Comparison of ENCODE assay signal across 8 mouse cellular contexts in the genomic region with DNA sequence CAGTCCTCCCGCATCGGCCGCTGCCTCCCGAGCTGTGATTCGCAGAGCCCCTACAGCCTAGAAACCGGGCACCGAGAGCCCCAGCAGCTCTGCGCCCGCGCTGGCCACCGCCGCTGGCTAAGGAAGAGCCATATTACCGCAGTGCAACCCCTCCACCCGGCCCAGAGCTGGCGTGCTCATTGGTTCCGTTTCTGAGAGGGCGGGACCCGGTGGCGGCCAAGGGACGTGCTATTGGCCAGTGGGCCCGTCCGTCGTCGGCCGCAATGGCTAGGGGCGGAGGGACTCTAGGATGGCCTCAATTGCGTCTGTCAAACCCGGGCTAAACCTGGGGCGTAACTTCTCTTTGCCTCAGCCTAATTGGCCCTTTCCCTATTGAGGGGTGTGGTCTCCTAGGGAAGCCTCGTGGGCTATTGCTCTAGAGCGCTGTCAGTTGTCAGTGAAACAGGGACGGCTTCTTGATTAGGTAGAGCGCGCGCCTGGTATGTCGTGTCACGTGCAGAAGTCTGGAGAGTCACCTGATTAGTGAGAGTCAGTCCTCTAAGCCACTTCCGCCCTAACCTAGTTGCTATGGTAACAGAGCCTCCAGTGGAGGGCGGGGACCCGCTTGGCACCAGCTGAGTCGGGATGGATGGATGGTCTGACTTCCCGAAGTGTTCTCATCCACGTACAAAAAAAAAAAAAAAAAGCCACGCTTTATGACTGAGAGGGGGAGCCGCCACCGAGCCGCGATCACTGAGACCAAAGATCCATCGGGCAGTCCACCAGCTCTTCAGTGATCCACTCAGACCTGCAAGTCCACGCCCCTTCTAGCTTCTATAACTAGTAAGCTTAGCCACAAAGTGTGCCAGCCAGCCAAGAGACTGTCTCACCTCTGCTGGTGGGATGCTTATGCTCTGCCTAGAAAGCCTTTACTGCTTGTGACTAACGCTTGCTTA. TPM values are rescaled to one million over a fixed set of nuclear protein-coding genes. Genes with fewer than 3 reads are reported as not detected.
DNase-seq lines count a peak whose midpoint lies in the region; ATAC-seq lines count a peak whose summit lies in the region.

A gene (minus strand): TSS at position 158 of the 935 bp plus-strand sequence.

- H3K27me3 ChIP-seq in heart, embryonic 14.5 days (ENCODE audit: control insufficient read depth, insufficient read depth, low read length), result no peaks in the 10 kb centered on the region
- H3K27me3 ChIP-seq in liver, embryonic 13.5 days, result 0 out of 2 replicates have a peak, but pooled peaks cover 3% of the 10 kb centered on the region
- H3K27me3 ChIP-seq in stomach, embryonic 16.5 days (ENCODE audit: control insufficient read depth, insufficient read depth, low read length), result no peaks in the 10 kb centered on the region

- peak; percentile 90 for DNase-seq in c-Kit-negative CD71-positive TER-119-positive erythroid progenitor cells, embryonic 14.5 days (ENCODE audit: low read depth, low spot score)
- DNase-seq in fibroblast of lung, adult 2 months (ENCODE audit: low read depth), result peak; percentile 99
- peak; percentile 99 for DNase-seq in kidney, postnatal 14 days
- DNase-seq in liver, embryonic 13.5 days, result peak; percentile 97
- peak; percentile 99 for DNase-seq in neural tube, embryonic 10.5 days (ENCODE audit: extremely low spot score, low spot score)

- H3K4me2 ChIP-seq in heart, embryonic 14.5 days (ENCODE audit: low read length), result peak within 1 kb of the TSS; percentile 82
- peak within 1 kb of the TSS; percentile 94 for H3K4me2 ChIP-seq in liver, embryonic 13.5 days
- H3K4me2 ChIP-seq in stomach, embryonic 16.5 days (ENCODE audit: low read depth, low read length), result peak within 1 kb of the TSS; percentile 83

- H3K9me3 ChIP-seq in heart, embryonic 14.5 days (ENCODE audit: control insufficient read depth, low read length), result no peaks in the 10 kb centered on the region
- H3K9me3 ChIP-seq in liver, embryonic 13.5 days (replicated peaks), result no peaks in the 10 kb centered on the region
- no peaks in the 10 kb centered on the region for H3K9me3 ChIP-seq in stomach, embryonic 16.5 days (replicated peaks; ENCODE audit: control insufficient read depth, low read length)

- H3K27ac ChIP-seq in heart, embryonic 14.5 days (replicated peaks in 1 of 2; ENCODE audit: control insufficient read depth in 1 of 2, insufficient read depth in 1 of 2, low read depth in 2 of 2, low read length in 2 of 2), result peak within 1 kb of the TSS; percentile 68 to 91
- H3K27ac ChIP-seq in liver, embryonic 13.5 days, result peak within 1 kb of the TSS; percentile 82
- H3K27ac ChIP-seq in stomach, embryonic 16.5 days (ENCODE audit: low read length), result peak within 1 kb of the TSS; percentile 91

- peak; percentile 90 for ATAC-seq in CD4-positive, CD25-positive, alpha-beta regulatory T cell, adult 4 months
- ATAC-seq in heart, embryonic 14.5 days (ENCODE audit: insufficient number of reproducible peaks, insufficient read depth, low FRiP score, low read depth), result peak; percentile 98
- peak; percentile 96 for ATAC-seq in liver, embryonic 13.5 days (ENCODE audit: low read depth)
- peak; percentile 99 for ATAC-seq in stomach, embryonic 16.5 days (ENCODE audit: insufficient read depth, low FRiP score)

- peak within 1 kb of the TSS; percentile 65 to 98 for H3K4me3 ChIP-seq in heart, embryonic 14.5 days (ENCODE audit: control insufficient read depth in 1 of 2, insufficient read depth in 1 of 2, low read depth in 1 of 2, low read length in 2 of 2)
- peak within 1 kb of the TSS; percentile 99 for H3K4me3 ChIP-seq in liver, embryonic 13.5 days (replicated peaks)
- peak within 1 kb of the TSS; percentile 65 for H3K4me3 ChIP-seq in stomach, embryonic 16.5 days (replicated peaks; ENCODE audit: low read length)

- WGBS in heart, embryonic 14.5 days, result 1% methylated on average over 51 of the region's 51 CpGs
- 2% methylated on average over 51 of the region's 51 CpGs for WGBS in liver, embryonic 13.5 days (ENCODE audit: insufficient replicate concordance)
- WGBS in stomach, embryonic 16.5 days, result under 1% methylated on average over 51 of the region's 51 CpGs

- peak within 1 kb of the TSS; percentile 97 for H3K9ac ChIP-seq in heart, embryonic 14.5 days (ENCODE audit: low read length)
- H3K9ac ChIP-seq in liver, embryonic 13.5 days, result peak within 1 kb of the TSS; percentile 94
- H3K9ac ChIP-seq in stomach, embryonic 16.5 days (ENCODE audit: low read length), result peak within 1 kb of the TSS; percentile 88

- H3K4me1 ChIP-seq in heart, embryonic 14.5 days (ENCODE audit: control insufficient read depth in 2 of 2, insufficient read depth in 2 of 2, low read length in 2 of 2), result peaks cover 12 to 13% of the 10 kb centered on the region in 2 experiments
- peaks cover 44% of the 10 kb centered on the region for H3K4me1 ChIP-seq in liver, embryonic 13.5 days (replicated peaks)
- H3K4me1 ChIP-seq in stomach, embryonic 16.5 days (ENCODE audit: control insufficient read depth, insufficient read depth, low read length), result peaks cover 11% of the 10 kb centered on the region

- H3K36me3 ChIP-seq in heart, embryonic 14.5 days (ENCODE audit: control insufficient read depth, insufficient read depth, low read length), result no peaks in the 10 kb centered on the region
- H3K36me3 ChIP-seq in liver, embryonic 13.5 days, result 0 out of 2 replicates have a peak, but pooled peaks cover 4% of the 10 kb centered on the region
- no peaks in the 10 kb centered on the region for H3K36me3 ChIP-seq in stomach, embryonic 16.5 days (ENCODE audit: control insufficient read depth, insufficient read depth, low read length)

RNA-seq across cellular contexts. Expression of the gene that starts here (rescaled TPM):
- polyA plus RNA-seq in CD4-positive, CD25-positive, alpha-beta regulatory T cell, adult 4 months (2017; shearing (Covaris generic)), result 1 to 10 TPM; 5.7 to 9.5 TPM
- polyA plus RNA-seq in heart, embryonic 14.5 days (2014; fragmentation: Nextera tagmentation; extraction: Ambion mirVana), result 18.9 and 19.1 TPM in 2 replicates
- polyA plus RNA-seq in liver, embryonic 13.5 days (2015; fragmentation: Nextera tagmentation; extraction: Ambion mirVana), result 8.9 and 9.0 TPM in 2 replicates
- polyA plus RNA-seq in stomach, embryonic 16.5 days (2015; fragmentation: Nextera tagmentation; extraction: Ambion mirVana), result 14.4 and 14.8 TPM in 2 replicates

Comparison
In these comparisons a context has a peak if more than half of its experiments do, and no peak if none do; other contexts are left out.
1. Peak in every context shown above with its lines: DNase-seq, ATAC-seq, H3K4me3 ChIP-seq and H3K27ac ChIP-seq.